In the genomic region with DNA sequence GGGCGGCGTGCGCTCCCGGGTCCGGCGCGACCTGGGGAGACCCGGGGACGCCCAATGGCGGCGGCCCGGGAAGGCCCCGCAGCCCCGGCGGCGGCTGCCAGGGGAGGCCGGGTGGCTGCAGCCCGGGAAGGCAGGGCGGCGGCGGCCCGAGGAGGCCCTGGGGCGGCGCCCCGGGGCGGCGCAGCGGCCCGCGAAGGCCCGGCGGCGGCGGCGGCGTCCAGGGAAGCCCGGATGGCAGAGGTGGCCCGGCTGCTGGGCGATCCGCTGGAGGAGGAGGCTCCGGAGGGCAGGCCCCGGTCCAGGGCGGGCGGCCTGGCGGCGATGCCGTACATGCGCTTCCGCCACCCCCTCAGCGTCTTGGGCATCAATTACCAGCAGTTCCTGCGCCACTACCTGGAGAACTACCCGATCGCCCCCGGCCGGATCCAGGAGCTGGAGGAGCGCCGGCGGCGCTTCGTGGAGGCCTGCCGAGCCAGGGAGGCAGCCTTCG, we compare ENCODE assay signal across 8 mouse cellular contexts. TPM values are rescaled to one million over a fixed set of nuclear protein-coding genes. Genes with fewer than 3 reads are reported as not detected.
DNase-seq lines count a peak whose midpoint lies in the region; ATAC-seq and TF ChIP-seq lines count a peak whose summit lies in the region.

No protein-coding gene starts in this region.

- under 1% methylated on average over 54 of the region's 62 CpGs for WGBS in forebrain, embryonic 13.5 days
- 6% methylated on average over 62 of the region's 62 CpGs for WGBS in olfactory bulb, adult 2 months

- peak overlapping the region; percentile 99 for H3K9ac ChIP-seq in forebrain, embryonic 13.5 days

- no peaks in the 10 kb centered on the region for H3K27me3 ChIP-seq in forebrain, embryonic 13.5 days

- H3K4me1 ChIP-seq in forebrain, embryonic 13.5 days: peaks cover 15% of the 10 kb centered on the region
- H3K4me1 ChIP-seq in olfactory bulb, adult 2 months (ENCODE audit: control insufficient read depth, insufficient read depth, low read length): peaks cover 2% of the 10 kb centered on the region; the same call in 1 of the 2 replicates

- intact Hi-C loops in heart, postnatal 14 days (cut with DNase I): no loop called here

- TF ChIP-seq CTCF in brain, embryonic 14.5 days (IDR thresholded peaks at IDR 0.05; ENCODE audit: borderline replicate concordance, extremely low read depth, insufficient read depth, insufficient read length): no peak
- TF ChIP-seq CTCF in olfactory bulb, adult 2 months (IDR thresholded peaks at IDR 0.05; ENCODE audit: insufficient read depth, low read depth, low read length): no peak

- ATAC-seq in forebrain, embryonic 13.5 days: peak; percentile 87

- H3K36me3 ChIP-seq in forebrain, embryonic 13.5 days (ENCODE audit: poor library complexity, severe bottlenecking): peaks cover 35% of the 10 kb centered on the region

- no peak for TF ChIP-seq POLR2A in brain, embryonic 14.5 days (IDR thresholded peaks at IDR 0.05; ENCODE audit: borderline replicate concordance, extremely low read depth, insufficient read depth, insufficient read length, poor library complexity, severe bottlenecking)
- no peak for TF ChIP-seq POLR2A in olfactory bulb, adult 2 months (IDR thresholded peaks at IDR 0.05; ENCODE audit: insufficient read depth, low read depth, low read length)

- DNase-seq in CD4-positive, CD25-positive, alpha-beta regulatory T cell, adult 2 months (ENCODE audit: low read depth, low spot score): peak; percentile 50
- DNase-seq in brain, embryonic 14.5 days (ENCODE audit: low read depth): peak; percentile 65
- DNase-seq in heart, postnatal 14 days: peak; percentile 60 to 67
- peak; percentile 61 to 75 for DNase-seq in kidney, postnatal 36 days
- DNase-seq in lung, adult 18-20 months: peak; percentile 52 to 61
- peak; percentile 62 for DNase-seq in thymus, postnatal 4 days

- H3K4me3 ChIP-seq in forebrain, embryonic 13.5 days: peak overlapping the region; percentile 97
- peak overlapping the region; percentile 100 for H3K4me3 ChIP-seq in olfactory bulb, adult 2 months (ENCODE audit: insufficient read depth, low read depth, low read length)

- H3K9me3 ChIP-seq in forebrain, embryonic 13.5 days (replicated peaks): no peaks in the 10 kb centered on the region

- H3K27ac ChIP-seq in forebrain, embryonic 13.5 days: peak overlapping the region; percentile 91
- H3K27ac ChIP-seq in olfactory bulb, adult 2 months (ENCODE audit: insufficient read depth, low read depth, low read length): peak overlapping the region; percentile 91

- peak overlapping the region; percentile 83 for H3K4me2 ChIP-seq in forebrain, embryonic 13.5 days

RNA-seq across cellular contexts. Expression of gene Eid2, which starts 0.4 kb away (rescaled TPM):
- polyA plus RNA-seq in brain, embryonic 14.5 days (2012; rRNA removed): 62.0 and 63.2 TPM in 2 replicates
- 3.3 TPM in 2 replicates for polyA plus RNA-seq in forebrain, embryonic 13.5 days (2015; fragmentation: Nextera tagmentation; extraction: Ambion mirVana)
- total RNA-seq in heart, postnatal 14 days (2021): 10 to 100 TPM; 10.7 to 11.9 TPM
- polyA plus RNA-seq in olfactory bulb, adult 2 months (2012; ENCODE audit: insufficient read depth, insufficient read length, low replicate concordance, missing spikeins): not detected in 2 replicates

RNA-seq across cellular contexts. Expression of gene Eid2b, which starts 9.5 kb away (rescaled TPM):
- 40.9 and 46.6 TPM in 2 replicates for polyA plus RNA-seq in brain, embryonic 14.5 days (2012; rRNA removed)
- 30.3 and 31.4 TPM in 2 replicates for polyA plus RNA-seq in forebrain, embryonic 13.5 days (2015; fragmentation: Nextera tagmentation; extraction: Ambion mirVana)
- 1 to 10 TPM; 8.0 to 9.4 TPM for total RNA-seq in heart, postnatal 14 days (2021)
- not detected in 2 replicates for polyA plus RNA-seq in olfactory bulb, adult 2 months (2012; ENCODE audit: insufficient read depth, insufficient read length, low replicate concordance, missing spikeins)

RNA-seq across cellular contexts. Expression of gene Selenov, which starts 22.9 kb away (rescaled TPM):
- polyA plus RNA-seq in brain, embryonic 14.5 days (2012; rRNA removed): 0.50 and 0.81 TPM in 2 replicates
- polyA plus RNA-seq in forebrain, embryonic 13.5 days (2015; fragmentation: Nextera tagmentation; extraction: Ambion mirVana): 0.33 and 0.39 TPM in 2 replicates
- not detected for total RNA-seq in heart, postnatal 14 days (2021)
- not detected in 2 replicates for polyA plus RNA-seq in olfactory bulb, adult 2 months (2012; ENCODE audit: insufficient read depth, insufficient read length, low replicate concordance, missing spikeins)

RNA-seq across cellular contexts. Expression of gene Dll3, which starts 34.0 kb away (rescaled TPM):
- polyA plus RNA-seq in brain, embryonic 14.5 days (2012; rRNA removed): 30.3 and 43.3 TPM in 2 replicates
- 20.3 and 22.2 TPM in 2 replicates for polyA plus RNA-seq in forebrain, embryonic 13.5 days (2015; fragmentation: Nextera tagmentation; extraction: Ambion mirVana)
- not detected for total RNA-seq in heart, postnatal 14 days (2021)
- polyA plus RNA-seq in olfactory bulb, adult 2 months (2012; ENCODE audit: insufficient read depth, insufficient read length, low replicate concordance, missing spikeins): not detected in 2 replicates

RNA-seq across cellular contexts. Expression of gene Timm50, which starts 43.8 kb away (rescaled TPM):
- 105 and 134 TPM in 2 replicates for polyA plus RNA-seq in brain, embryonic 14.5 days (2012; rRNA removed)
- polyA plus RNA-seq in forebrain, embryonic 13.5 days (2015; fragmentation: Nextera tagmentation; extraction: Ambion mirVana): 168 and 179 TPM in 2 replicates
- 10 to 100 TPM; 47.9 to 57.3 TPM for total RNA-seq in heart, postnatal 14 days (2021)
- not detected in 2 replicates for polyA plus RNA-seq in olfactory bulb, adult 2 months (2012; ENCODE audit: insufficient read depth, insufficient read length, low replicate concordance, missing spikeins)

Comparison
In these comparisons a context has a peak if more than half of its experiments do, and no peak if none do; other contexts are left out.
1. Peak in every context shown above with its lines: DNase-seq, ATAC-seq, H3K4me3 ChIP-seq and H3K27ac ChIP-seq.
2. RNA of gene Eid2, which starts 0.4 kb away (polyA plus RNA-seq): 62.0 to 63.2 TPM in brain, embryonic 14.5 days; 3.3 TPM in forebrain, embryonic 13.5 days and not detected in olfactory bulb, adult 2 months; every median in the first group is over 10 times any median in the second.
3. RNA of gene Eid2b, which starts 9.5 kb away (polyA plus RNA-seq): 40.9 to 46.6 TPM in brain, embryonic 14.5 days and 30.3 to 31.4 TPM in forebrain, embryonic 13.5 days; not detected in olfactory bulb, adult 2 months; every median in the first group is over 10 times any median in the second.